Mouse (Mus musculus) layer of hippocampus, adult 9-11 months (tissue): Measurements from ENCODE around the gene Galnt7.
A peak's percentile ranks its signal among the peaks of the same experiment; 100 is the strongest.
"Not testable (repeated sequence)": the region's sequence is repeated elsewhere in the genome, so short reads cannot be mapped to it uniquely, and the experiment has no call there.

Source experiments
- DNase-seq: peaks from one replicate; pipeline ENCODE4 v3.0.0; 2022

Gene Galnt7

DNA sequence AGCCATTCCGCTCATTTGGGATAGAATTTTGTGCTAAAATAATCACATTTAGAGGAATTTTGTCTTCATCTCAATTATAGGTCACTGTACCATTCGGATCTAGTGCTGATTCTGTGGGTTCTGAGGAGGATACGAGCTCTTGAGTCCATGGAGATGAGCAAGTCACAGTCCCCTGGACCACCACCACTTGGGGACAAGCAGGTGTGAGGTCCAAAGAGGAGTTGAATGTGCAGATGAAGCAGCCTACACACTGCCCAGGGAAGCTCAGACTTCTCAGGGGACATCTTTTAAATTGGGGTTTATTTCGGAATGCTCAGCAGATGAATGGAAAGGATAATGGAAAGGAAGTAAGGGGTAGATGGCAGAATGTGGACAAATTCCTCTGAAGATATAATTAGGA is 119.7 kb downstream of the Galnt7 start:
- DNase-seq, result no peak

DNA sequence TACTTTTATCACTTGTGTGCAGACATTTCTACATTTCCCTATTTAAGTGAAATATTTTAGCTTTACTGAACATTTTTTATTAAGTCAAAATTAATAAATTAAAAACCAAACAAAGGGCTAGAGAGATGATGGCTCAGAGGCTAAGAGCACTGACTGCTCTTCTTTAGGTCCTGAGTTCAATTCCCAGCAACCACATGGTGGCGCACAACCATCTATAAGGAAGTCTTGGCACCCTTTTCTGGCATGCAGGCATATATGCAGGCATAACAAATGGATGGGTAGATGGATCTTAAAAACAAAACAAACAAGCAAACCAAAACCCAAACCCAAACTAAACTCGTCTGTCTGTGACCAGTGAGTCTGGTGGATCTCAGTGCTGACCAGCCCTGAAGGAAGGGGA is 120.6 kb downstream of the Galnt7 start:
- no peak for DNase-seq

DNA sequence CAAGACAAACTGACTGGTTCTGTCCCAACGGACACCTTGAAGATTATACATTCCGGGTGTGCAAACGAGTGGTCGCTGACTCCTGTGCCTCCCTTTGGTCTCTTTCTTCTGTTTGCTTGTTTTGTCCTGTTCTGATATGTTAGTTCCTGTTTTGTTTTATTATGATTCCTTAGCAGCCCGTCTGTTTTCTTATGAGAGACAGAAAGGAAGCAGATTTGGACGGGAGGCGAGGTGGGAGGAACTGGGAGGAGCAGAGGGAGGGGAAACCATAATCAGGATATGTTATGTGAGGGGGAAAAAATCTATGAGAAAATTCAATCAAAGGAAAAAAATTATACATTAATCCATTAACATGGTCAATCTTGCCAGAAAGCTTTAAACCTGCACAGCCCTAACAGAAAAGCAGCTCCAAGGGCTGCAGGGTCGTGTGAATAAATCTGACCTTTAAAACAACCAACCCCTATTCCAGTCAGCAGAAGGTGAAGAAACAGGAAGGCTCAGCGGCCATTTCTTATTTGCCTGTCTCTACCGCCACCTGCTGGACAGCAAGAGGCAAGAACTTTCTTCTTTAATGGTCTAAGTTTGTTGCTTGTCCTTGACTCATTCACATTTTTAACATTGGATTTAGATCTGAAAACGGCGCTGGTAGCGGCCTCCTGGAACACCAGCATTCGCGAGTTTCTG is 122.0 kb downstream of the Galnt7 start:
- DNase-seq, result peak; percentile 45

DNA sequence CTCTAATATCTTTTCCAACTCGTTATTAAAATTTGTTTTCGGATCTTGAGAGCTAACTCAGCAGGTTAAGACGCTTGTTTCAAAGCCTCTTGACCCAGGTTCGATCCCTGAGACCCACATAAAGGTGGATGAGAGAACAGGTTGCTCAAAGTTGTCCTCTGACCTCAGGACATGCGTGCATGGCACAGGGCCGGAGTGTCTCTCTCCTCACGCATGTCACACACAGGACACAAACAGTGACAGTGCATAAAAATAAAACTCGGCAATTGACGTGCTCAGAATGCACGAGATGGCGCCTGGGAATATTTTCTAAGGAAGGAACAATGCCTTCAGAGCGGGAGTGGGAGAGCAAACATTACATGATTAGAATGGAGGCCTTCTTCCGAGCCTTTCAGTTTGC is 122.6 kb downstream of the Galnt7 start:
- DNase-seq, result no peak

DNA sequence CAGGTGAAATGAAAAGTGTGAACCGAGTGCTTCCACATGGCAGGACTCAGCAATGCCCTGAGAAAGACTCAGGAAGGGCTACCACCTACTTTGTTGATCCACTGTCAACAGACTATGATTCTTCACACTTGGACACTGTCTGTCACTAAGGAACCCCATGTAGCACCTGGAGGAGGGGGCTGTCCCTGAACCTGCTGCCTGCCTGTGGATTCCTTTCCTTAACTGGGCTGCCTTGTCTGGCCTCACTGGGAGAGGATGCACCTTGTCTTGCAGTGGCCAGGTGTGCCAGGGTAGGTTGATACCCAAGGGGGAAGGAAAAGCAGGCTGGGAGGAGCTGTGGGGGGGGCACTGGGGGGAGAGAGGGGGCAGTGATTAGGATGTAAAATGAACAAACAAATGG is 124.8 kb downstream of the Galnt7 start:
- no peak for DNase-seq

DNA sequence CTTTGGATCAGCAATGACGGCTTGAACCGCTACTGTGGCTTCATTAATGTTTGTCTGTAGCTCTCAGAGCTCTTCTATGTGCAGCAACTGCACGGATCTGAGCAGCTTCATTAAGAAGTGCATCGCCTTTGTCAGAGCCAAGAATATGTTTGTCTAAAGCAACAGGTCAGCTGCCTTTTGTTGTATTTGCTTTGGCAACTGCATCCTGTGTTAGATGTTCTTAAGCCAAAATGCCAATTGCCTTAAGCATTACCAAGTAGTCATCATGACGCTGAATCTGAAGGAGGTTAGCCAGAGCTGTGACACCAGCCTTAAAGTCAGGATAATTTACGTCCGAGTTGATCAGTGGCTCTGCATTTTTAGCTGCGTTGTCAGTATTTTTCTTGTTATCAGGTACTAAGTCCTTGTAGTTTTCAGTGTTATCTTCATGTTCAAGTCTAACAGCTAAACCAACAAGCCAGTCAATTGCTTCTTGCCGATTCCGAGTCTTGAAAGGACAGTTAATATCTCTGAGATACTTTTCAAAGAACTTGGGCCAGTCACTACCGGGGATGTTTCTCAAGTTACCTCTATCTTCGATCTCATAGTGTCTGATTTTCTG is 132.5 kb downstream of the Galnt7 start:
- DNase-seq, result no peak

DNA sequence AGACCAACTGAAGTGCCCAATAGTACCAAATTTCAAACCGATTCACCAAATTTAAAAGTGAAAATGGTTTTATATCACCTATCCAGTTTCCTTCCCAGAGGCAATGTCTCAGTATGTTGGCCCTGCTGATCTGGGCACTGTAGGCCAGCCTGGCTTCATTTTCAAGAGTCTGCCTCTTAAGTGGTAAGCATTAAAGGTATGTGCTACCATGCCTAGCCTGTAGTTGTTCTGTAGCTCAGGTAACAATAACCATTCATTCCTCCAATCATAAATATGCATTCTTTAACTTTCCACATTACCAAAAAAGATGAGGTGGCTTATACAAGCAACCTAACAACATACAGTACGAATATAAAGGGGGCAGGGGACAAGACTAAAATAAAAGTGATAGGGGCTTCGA is 135.1 kb downstream of the Galnt7 start:
- no peak for DNase-seq

DNA sequence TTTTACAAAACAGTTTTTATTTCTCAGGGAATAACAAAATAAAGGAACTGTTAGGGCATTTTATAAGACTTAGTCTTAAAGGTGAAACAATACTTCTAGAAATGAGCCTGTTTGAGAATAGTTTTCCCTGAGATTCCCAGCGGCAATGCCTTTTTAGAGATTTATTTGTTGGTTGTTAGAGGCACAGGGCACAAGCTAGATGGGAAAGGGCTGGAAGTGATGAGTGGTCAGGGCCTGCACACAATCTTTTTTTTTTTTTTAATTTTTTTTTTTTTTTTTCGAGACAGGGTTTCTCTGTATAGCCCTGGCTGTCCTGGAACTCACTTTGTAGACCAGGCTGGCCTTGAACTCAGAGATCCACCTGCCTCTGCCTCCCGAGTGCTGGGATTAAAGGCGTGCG is 136.1 kb downstream of the Galnt7 start:
- not testable (repeated sequence) for DNase-seq

DNA sequence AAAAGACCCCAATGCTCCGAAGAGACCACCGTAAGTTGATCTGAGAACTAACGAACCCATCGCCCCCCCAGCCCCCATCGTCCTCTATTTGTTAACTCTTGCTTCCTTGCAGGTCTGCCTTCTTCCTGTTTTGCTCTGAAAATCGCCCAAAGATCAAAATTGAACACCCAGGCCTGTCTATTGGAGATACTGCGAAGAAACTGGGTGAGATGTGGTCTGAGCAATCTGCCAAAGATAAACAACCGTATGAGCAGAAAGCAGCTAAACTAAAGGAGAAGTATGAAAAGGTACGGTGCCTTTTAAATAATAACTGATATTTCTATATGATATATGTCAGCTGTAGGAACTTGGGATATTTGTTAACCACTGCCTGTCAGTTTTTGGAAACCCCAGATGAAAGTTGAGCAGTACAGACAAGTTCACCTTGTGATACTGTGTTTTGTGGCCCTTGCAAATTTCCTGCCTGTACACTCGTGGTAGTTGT is 139.6 kb downstream of the Galnt7 start:
- DNase-seq, result not testable (repeated sequence)

DNA sequence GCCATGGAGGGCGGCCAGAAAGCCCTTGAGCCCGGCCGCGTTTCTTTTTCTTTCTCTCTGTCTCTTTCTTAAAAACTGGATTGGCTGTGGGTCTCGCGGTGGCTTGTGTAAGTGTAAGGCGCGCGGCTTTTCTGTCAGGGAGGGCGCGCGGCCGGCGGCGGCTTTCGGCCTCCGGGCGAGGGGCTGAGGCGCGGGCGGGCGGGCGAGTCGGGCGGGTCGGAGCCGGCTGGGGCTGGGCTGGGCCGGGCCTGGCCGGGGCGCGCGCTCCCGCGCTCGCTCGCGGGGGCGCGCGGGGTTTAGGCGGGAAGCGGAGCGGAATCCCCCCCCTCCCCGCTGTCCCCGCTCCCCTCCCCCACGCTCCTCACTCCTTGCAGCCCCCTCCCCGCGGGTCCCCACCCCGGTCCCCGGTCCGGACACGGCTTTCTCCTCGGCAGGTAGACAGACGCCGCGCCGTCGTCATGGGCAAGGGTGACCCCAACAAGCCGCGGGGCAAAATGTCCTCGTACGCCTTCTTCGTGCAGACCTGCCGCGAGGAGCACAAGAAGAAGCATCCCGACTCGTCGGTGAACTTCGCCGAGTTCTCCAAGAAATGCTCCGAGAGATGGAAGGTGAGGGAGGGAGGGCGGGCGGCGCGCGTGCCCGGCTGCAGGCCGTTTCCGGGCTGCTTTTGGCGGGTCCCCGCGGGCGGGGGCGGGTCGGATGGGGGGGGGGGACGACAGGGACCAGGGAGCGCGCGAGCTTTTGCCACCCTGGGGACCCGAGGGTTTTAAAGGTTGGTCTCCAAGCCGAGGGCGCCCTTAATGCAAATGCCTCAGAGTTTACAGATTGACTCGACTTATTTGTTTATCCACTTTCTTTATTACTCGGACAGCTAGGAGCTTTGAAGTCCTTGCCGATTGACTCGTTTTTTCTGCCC is 140.4 kb downstream of the Galnt7 start:
- no peak for DNase-seq

DNA sequence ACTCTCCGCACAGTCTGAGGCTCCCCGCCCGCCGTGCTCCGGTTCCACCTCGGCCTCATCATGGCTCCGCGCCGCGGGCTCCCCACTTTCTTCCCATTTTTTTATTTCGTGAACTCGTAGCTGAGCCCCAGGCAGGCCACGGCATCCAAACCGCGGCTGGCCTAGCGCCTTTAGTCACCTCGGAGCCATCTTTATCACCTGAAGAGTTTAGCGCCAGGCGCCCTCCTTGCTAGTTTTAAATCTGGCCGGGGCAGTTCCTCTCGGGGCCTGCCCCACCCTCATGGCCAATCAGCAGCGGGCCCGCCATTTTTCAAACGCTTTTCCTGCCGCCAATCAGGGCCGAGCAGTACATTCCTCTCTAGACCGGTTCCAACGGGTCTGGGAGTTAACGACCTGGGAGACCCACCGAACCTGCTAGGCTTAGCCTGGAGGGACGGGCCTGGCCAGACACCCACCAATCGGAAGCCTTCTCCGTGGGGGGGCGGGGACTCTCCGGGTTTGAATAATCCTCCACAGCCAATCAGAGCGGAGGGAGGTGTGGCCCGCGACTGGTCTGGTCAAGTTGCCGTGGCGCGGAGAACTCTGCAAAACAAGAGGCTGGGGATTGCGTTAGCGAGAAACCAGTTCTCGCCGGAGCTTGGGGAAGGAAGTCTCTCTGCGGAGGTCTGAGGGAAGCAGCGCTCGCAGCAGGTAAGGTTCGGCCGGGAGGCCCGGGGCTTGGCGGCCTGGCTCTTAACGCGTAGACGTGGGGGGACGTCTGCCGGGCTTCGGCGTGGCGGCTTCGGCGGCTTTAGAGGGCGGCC is 141.3 kb downstream of the Galnt7 start, which contains the start of gene Hmgb2:
TSS of gene Hmgb2 (plus strand) at position 592 of the 803 bp plus-strand sequence.
- peak; percentile 100 for DNase-seq

DNA sequence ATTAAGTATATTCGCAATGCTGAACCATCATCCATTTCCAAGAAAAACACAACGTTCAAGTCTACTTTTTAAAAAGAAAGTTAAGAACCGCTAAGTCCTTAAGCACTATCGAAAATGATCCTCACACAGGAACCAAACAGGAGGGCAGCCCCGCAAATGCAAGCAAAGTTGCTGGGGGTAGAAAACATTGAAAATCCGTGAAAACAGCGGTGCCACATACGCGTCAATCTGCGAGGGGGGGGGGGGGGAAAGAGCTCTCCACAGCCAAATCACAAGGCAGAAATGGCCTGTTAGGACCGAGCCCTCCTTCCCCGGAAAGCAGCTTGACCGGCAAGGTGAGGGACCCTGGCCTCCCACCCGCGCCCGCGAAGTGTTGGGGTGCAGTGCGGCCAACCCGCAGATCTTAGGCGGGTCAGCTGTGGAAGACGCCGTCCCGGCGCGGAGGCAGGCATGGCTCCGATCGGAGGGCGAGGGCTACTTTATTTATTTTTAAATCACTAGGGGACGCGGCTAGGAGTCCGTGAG is 142.0 kb downstream of the Galnt7 start:
- DNase-seq, result no peak

DNA sequence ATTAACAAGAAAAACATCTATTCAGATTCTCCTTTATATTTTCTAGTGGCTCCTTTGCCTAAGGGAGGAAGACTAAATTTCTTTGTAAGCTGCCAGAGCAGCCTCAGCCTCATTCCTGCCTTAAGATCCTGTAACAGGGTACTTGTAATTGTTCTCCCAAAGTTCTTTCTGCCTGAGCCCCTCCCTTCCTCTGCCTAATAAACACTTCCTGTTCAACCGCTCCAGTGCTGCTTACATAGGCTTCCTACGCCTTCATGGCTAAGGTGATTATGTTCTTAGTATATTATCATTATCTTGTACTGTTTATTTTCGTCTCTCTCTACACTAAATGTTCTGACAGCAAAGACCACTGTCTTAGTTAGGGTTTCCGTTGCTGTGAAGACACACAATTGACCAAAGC is 144.2 kb downstream of the Galnt7 start:
- no peak for DNase-seq

DNA sequence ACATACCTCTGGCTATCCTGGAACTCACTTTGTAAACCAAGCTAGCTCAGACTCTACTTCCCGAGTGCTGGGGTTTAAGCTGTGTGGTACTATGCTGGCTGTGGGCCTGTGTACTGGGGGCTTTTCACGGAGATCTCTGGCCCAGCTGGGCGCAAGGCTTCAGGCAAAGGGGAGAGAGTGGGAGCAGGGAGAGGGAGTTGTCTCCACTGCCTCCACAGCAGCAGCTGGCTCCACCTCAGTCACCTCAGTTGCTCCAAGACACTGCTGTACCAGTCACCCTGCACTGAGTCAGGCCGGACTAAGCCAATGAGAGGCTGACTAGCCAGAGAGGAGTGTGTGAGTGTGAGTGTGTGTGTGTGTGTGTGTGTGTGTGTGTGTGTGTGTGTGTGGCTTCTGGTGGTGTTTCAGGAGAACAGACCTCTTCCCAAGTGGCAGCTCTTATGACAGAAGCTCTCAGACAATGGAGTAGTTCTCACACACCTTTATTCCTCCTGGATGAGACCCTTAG is 145.2 kb downstream of the Galnt7 start:
- DNase-seq, result no peak

DNA sequence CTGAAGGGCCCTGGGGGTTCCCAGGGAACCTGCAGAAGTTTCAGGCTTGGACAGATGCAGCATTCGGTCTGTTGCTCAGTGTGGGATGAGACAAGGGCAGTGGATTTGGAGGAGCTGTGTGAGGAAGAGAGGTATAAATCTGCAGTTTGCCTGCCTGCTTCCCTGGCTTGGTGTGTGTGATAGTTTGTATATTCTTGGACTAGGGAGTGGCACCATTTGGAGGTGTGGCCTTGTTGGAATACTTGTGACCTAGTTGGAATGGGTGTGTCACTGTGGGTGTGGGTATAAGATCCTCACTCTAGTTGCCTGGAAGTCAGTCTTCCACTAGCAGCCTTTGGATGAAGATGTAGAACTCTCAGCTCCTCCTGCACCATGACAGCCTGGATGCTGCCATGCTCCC is 147.3 kb downstream of the Galnt7 start:
- DNase-seq, result not testable (repeated sequence)

DNA sequence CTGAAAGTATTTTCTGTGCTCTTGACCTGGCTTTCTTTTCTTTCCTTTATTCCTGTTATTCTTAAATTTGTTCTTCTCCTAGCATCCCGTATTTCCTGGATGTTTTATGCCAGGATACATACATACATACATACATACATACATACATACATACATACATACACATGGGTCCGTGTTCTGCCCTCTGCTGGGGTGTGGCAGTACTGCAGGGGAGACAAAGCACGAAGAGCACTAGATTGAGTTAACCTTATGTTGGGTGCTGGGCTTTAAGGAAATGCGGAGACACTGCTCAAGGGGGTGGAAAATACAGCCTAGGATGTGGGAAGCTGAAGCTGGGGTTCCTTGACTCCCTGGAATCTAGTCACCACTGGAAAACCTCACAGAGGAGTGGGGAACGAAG is 149.2 kb downstream of the Galnt7 start:
- DNase-seq, result peak; percentile 26

DNA sequence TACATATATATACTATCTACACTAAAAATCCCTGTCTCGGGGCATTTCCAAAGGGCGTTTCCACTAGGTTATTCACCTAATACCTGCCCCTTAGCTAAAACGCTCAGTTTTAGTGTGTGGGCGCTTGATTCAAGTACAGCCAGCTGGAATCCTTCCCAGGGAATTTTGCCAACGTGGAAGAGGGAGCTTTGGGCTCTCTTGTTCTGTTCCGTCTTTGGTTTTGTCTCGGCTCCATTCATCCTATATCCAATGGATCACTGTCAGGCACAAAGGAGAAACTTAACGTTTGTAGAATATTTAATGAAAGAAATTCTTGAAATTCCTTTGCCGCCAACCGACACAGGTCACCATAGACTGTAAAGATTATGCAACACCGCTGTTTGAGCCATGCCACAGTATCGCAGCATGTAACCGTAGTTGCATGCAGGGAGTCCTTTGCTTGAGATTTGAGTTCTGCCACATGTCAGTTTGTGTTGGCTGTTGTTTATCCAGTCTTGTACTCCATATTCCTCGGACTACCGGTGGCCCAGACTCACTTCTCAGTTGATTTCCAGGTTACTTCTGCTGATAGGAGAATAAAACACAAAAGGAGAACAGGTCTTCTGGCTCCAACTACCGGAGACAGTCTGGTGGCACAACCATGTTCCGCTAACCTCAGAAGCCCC is 153.9 kb downstream of the Galnt7 start:
- DNase-seq, result no peak

DNA sequence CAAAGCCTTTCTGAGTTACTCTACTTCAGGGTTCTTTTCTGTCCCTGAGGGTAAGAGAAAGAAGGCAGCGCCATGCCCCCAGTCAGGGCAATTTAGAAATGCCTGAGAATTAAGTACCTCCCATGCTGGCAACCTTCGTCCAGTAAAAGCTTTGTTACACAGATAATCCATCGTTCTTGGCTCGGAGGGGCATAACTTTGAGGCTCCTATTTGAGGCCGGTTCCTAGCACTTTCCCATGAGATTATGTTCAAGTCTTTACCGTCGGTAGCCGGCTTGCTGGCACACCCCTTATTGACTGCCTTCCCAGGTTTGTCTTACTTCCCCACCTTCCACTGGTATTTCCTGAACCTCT is 154.4 kb downstream of the Galnt7 start:
- no peak for DNase-seq

DNA sequence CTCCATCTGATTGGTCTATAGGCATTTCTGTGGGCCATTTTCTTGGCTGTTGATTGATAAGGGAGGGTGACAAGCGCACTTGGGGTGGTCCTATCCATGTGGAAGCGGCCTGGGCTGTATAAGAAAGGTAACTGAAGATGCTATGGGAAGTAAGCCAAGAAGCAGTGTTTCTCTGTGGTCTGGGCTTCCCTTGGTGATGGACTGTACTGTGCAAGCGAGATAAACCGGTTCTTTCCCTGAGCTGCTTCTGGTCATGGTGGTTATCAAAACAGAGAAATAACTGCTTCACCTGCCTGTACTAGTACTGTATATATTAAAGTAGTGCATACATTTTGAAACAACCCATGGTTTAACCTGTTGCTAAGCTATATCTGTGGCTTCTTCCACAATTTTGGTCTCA is 161.0 kb downstream of the Galnt7 start:
- DNase-seq, result no peak

DNA sequence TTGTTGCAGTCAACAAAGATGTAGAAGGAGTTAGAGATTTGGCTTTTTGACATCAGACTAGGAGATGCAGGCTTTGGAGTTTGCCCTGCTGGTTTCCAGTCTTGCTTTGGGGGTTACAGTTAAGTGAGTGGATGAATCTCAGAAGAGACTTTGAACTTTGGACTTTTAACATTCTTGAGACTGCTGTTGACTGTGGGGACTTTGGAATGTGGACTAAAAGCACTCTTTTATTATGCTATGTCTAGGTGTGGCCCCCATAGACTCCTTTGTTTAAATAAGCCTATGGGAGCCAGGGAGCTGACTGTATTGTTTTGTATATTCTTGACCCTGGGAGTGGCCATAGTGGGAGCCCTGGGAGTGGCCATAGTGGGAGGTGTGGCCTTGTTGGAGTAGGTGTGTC is 162.9 kb downstream of the Galnt7 start:
- no peak for DNase-seq

DNA sequence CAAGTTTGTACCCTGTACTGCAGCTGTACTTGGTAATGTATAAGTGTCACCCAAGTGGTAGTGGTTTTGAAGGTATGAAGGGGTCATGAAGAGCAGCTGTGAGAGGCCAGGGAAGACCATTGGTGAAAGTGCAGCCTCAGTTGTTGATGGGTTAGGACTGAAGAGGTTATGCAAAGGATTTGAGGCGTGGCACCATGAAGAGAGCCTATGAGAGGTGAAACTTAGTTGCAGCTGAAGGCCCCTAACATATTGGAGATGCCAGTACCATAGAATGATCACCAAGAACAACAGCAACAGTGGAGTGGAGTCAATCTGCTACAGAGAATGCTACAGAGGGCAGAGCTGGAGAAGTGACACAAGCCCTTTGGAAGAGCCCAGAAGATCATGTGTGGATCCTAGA is 163.5 kb downstream of the Galnt7 start:
- DNase-seq, result no peak

DNA sequence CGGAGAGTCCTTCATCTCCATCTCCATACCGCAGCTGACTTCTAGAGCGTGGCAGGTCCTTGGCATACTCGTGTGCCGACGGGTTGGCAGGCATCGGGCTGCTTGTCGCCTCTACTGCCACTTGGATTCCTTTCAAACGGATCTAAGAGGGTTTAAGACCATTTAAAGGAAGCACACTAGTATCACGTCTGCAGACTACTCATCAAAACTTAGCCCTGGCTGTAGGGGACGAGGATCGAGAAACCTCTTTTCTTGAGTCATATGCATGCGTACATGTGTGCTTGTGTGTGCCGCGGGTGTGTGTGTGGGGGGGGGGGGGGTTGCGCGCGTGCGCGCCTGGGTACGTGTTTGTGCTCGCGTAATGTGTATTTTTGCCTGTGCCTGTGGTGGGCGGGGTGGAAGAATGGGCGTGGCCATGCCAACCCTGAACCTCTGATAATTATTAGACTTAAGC is 164.5 kb downstream of the Galnt7 start:
- peak; percentile 36 for DNase-seq
